Mouse (Mus musculus) embryo, embryonic 9.5 days (tissue): ENCODE measurements around the gene Glyctk.

Experiments used
- DNase-seq: peaks from one replicate; pipeline ENCODE4 v3.0.0-alpha.2; 2017; ENCODE audit errors: extremely low spot score

Glyctk gene

GRCm38 (mm10) chr9:106158037-106158491 lies at the start of gene Glyctk:
TSS of gene Glyctk (minus strand) at chr9:106158138.
- no peak for DNase-seq

GRCm38 (mm10) chr9:106206515-106206914 lies 48.6 kb upstream of the Glyctk start:
- no peak for DNase-seq

- no peak for DNase-seq
Measured at GRCm38 (mm10) chr9:106205713-106206290, 47.9 kb upstream of the Glyctk start.

GRCm38 (mm10) chr9:106203990-106204851 lies 46.3 kb upstream of the Glyctk start:
- no peak for DNase-seq

DNA sequence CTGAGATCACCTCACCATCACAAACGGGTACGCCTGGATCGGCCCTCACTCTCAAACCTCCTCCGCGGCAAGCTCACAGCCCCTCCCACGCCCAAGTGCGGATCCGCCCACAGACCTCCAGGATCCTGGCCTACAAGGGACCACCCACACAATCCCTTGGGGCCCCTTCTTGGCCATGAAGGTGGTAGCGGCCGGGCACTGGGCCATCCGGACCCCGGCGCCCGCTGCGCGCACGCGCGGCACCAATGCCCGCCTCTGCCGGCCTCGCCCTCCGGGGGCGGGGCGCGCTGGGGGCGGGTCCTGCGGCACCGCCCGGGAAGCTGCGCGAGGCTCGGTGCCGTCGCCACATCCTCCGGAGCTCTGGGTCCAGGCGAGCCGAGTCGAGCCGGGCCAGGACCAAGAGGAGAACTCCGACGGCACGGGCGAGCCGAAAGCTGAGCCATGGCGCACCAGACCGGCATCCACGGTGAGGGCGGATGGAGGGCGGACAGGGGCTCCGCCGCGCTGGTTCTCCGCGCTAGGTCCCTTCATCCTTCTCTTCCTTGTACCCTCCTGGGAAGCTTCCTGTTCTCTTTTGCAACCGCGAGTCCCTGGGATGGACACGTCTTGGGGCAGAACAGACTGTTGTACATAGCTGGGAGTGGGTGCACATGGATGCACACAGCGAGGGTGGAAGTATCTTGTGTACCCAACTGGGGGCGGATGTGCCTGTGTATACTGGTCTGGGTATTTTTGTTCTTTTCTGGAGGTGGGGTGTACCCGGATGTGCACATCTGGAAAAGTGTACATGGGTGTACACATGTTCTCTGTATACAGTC lies 45.1 kb upstream of the Glyctk start, which contains the start of gene Twf2:
TSS of gene Twf2 (plus strand) at position 290 of the 818 bp plus-strand sequence.
- peak; percentile 92 for DNase-seq

- no peak for DNase-seq
Measured at GRCm38 (mm10) chr9:106201895-106202294, 44.0 kb upstream of the Glyctk start.

DNA sequence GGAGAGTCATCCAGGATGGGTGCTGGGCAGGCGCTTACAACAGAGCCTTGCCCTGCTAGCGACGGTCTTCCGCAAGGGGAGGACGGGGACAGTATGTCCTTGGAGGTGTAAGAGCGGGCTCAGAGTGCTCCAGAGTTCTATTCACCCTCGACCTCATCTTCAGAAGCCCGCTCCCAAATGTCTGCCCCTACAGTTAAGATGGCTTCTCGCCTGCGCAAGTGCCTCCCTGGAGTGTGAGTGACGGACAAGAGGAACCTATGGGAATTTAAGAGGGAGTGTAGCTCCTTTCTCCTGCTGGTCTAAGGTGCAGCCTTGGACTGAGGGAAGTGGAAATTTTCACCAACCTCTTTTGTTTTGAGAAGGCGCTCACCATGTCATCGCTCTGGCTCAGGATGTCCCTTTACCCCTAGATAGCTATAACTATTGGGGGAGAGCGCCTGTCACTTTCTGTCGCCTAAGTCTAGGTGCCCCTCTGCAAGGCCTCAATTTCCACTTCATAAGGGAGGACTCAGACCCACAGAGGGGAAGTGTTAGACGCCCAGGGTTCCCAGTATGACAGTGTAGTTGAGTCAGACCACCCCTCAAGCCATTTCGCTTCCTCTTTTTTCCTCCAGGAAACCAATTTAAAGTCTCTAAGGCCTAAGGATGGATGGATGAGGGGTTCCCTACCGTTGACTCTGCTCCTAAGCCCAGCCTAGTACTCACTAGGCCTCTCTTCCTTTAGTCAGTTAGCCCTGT lies 41.8 kb upstream of the Glyctk start, which contains the start of gene Ppm1m:
TSS of gene Ppm1m (minus strand) at position 212 of the 738 bp plus-strand sequence.
- peak; percentile 19 for DNase-seq

DNA sequence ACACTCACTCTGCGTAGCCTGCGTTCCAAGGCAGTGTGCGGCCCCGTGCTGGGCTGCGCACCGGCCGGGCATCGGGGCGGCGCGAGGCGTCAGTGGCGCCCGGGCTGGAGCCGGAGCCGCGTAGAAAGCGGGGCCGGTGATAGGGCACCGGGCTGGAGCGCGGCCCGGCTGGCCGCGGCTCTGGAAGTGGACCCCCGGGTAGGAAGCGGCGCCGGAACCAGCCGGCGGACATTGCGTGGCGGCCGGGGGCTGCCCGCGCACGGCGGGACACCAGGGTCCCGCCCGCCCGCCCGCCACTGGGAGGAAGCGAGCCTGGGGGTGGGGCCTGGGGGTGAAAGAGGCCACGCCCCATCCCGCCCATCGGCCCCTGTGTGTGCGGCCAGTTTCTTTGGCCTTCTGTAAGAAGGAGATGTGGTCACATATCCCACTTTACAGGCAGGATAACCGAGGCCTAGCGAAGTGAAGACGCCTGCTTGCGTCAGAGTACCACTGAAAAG lies 41.1 kb upstream of the Glyctk start:
- DNase-seq: peak; percentile 86

DNA sequence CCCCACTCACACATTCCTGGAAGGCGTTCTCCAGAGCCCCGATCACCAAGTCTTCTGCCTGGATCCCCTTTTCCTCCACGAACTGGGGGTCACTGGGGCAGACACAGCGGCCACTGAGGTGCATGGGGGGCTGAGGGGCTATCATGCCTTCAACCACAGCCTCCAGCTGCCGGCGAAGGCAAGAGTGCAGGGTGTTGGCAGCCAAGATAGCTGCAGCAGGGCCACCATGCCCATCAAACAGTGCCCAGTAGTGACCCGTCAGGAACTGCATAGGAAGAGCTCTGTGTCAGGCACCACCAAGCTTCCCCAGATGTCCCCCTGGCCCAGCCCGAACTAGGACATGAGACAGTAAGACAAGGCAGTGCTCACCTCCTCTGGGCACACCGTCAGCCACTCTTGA lies 39.8 kb upstream of the Glyctk start:
- no peak for DNase-seq

DNA sequence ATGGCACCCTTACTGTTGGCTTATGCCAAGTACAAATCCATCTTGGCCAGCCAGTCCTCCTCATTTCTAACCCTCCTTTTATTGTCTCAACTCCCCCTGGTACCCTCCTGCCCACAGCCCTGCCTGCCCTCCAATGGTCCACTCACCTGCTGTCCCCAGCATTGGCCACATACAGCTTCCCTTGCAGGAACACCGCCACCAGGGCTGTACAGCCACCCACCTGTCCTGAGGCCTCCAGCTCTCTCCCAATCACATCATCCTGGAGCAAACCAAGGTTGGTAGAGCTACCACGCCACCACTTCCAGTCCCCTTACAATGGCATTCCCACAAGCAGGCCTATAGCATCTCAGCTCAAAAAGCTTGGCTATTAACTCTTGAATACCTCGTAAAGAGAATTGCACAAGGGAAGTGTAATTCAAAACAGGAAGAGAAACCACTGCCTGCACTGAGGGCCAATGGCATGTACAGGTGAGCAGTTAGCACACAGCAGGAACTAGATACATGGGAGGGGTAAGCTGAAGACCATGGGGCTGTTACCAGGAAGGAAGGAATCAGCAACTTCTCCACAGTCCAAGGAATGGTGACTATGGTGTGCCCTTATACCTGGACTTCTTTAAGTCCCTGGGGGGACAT lies 39.3 kb upstream of the Glyctk start:
- DNase-seq: no peak

GRCm38 (mm10) chr9:106195693-106196092 lies 37.8 kb upstream of the Glyctk start:
- DNase-seq: no peak

GRCm38 (mm10) chr9:106193930-106194807 lies 36.2 kb upstream of the Glyctk start:
- no peak for DNase-seq

- no peak for DNase-seq
Measured at GRCm38 (mm10) chr9:106192998-106193397, 35.1 kb upstream of the Glyctk start.

- DNase-seq: no peak
Measured at GRCm38 (mm10) chr9:106192024-106192423, 34.1 kb upstream of the Glyctk start.

DNA sequence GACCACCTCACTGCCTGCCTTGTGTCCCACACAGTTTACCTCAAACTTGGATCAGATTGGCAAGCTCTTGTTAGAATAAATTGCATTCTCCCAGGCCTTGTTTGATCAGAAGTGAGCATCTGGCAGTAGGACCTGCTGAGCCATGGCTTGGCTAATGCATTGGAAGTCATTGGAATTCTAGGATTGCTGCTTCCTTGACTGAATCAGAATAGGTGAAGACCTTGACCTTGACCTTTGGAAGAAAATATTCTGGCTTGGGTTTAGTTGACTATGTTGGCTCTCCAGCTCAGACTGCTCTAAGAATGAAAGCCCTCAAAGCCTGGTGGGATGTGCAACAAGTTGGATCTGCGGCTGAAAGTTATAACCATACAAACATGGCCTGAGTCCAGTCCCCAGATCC lies 33.4 kb upstream of the Glyctk start:
- no peak for DNase-seq

DNA sequence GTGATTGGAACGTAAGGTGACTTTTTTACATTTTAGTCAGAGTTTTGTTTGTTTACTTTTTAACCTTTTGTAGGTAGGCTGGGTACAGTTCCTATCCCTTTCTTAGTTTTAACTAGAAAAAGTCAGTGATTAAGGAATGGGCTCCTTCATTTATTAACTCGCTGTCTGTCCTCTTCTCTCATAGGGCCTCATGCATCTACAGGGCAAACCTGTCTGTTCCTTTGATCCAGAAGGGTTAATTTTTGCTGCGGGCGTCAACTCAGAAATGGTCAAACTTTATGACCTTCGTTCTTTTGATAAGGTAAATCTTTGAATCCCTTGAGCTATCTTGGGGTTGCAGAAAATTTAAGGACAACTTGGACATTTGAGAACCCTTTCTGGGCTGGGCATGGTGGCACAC lies 26.1 kb upstream of the Glyctk start:
- no peak for DNase-seq

DNA sequence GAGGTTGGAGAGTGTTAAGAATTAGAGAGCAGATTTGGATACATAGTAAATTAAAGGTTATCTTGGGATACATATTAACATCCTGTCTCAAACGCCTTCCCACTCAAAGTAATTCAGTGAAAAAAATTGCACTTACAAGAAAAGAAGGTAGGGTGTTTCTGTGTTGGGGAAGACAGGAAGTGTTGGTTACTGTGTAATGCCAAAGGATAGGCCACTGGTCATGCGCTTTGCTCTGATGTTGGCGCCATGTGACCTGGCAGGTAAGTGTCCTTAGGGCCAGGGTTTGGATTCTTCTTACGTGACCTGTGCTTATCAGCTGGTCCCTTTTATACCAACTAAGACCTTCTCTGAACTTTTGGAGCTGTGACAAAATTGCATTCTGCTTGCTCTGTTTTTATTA lies 24.2 kb upstream of the Glyctk start:
- no peak for DNase-seq

- DNase-seq: no peak
Measured at GRCm38 (mm10) chr9:106179964-106180363, 22.0 kb upstream of the Glyctk start.

DNA sequence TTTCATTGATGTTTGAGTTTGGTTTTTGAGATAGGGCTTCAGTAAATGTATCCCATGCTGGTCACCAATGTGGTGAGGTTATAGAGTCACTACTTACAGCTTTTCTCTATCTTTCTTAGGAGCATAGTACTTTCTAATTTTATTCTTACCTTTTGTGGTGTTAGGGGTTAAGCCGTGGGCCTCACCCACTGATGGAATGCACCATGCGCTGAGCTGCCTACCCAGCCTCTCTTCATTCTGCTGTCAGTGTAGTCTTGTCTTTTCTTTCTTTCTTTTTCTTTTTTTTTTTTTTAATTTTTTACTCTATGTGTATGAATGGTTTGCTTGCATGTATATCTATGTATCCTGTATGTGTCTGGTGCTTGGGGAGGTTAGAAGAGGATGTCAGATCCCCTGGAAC lies 21.5 kb upstream of the Glyctk start:
- no peak for DNase-seq

- no peak for DNase-seq
Measured at GRCm38 (mm10) chr9:106177799-106178198, 19.9 kb upstream of the Glyctk start.
